Mouse (Mus musculus) E14TG2a.4 (cell line): Measurements from ENCODE around the gene Shc3.

Source experiments
- H3K27me3 ChIP-seq: 2 replicates; pipeline ENCODE4 v1.6.1; 2014; ENCODE audit warnings: low read length, control low read depth; ENCODE audit not compliant: insufficient read depth
- H3K36me3 ChIP-seq: 2 replicates; pipeline ENCODE4 v1.6.1; 2014; ENCODE audit warnings: low read length, control low read depth; ENCODE audit not compliant: insufficient read depth
- H3K4me1 ChIP-seq: replicated peaks from 2 replicates; pipeline ENCODE4 v1.6.1; 2014; ENCODE audit warnings: low read depth, low read length, control low read depth
- H3K4me3 ChIP-seq: replicated peaks from 2 replicates; pipeline ENCODE4 v1.5.1; 2014; ENCODE audit warnings: mild to moderate bottlenecking, low read length
- H3K9me3 ChIP-seq: 2 replicates; pipeline ENCODE4 v1.6.1; 2014; ENCODE audit warnings: low read length, control low read depth
- CTCF ChIP-seq: conservative IDR thresholded peaks from 2 replicates; pipeline ENCODE4 v1.5.1; 2014; ENCODE audit warnings: low read length
- NANOG ChIP-seq: IDR thresholded peaks from 2 replicates; pipeline ENCODE4 v1.6.1; 2014; ENCODE audit warnings: borderline replicate concordance, low read length, mixed read lengths
- POU5F1 ChIP-seq: IDR thresholded peaks from 2 replicates; pipeline ENCODE4 v1.6.1; 2014; ENCODE audit warnings: low read length, borderline replicate concordance

Shc3 gene

DNA sequence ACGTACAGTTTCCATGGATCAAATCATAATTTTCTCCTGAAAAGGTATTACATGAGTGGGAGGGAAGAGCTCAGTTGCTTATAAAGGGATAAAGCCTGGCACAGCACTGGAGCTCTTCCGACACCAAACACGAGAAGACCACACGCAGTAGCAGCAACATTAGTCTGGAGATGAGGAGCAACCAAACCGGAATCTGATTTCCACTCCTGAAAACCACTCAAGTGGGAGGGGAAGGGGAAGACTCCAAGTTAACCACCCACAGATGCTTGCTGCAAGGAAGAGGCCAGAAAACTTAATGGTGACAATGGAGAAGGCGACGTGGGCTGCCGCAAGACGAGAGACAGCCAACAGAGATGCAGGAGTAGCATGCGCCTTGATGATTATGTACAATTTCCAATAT, 45.9 kb downstream of the Shc3 start:
- Histone ChIP-seq H3K36me3 (no peaks in the 10 kb centered on the region), H3K4me1 (0 out of 2 replicates have a peak, but pooled peaks cover under 1% of the 10 kb centered on the region), H3K9me3 (peaks cover 5% of the 10 kb centered on the region)

DNA sequence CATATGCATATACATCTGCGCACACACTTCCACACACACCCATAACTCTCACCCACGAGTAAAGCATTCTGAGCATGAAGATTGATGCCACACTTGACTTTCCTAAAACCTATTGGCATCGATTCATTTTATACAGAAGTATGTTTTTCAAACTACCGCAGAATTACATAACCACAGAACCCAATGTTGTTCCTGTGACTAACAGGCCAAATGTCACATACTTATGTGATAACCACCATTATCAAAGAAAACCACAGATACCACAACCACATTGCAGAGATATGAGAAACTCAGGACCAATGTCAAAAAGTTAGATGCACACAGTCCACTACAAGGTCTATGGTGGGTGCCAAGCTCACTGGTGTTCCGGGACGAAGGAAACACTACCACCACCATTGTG, 50.3 kb downstream of the Shc3 start:
- Histone ChIP-seq H3K36me3 (no peaks in the 10 kb centered on the region), H3K27me3 (no peaks in the 10 kb centered on the region), H3K4me3 (no peak overlapping the region), H3K4me1 (peaks cover 5% of the 10 kb centered on the region; the same call in 1 of the 2 replicates), H3K9me3 (peaks cover 5% of the 10 kb centered on the region)
- TF ChIP-seq NANOG: no peak

More for the DNA sequence above, 45.9 kb downstream of the Shc3 start:
- no peaks in the 10 kb centered on the region for H3K27me3 ChIP-seq
- TF ChIP-seq CTCF: no peak
- TF ChIP-seq POU5F1: no peak
- TF ChIP-seq NANOG: no peak
- no peak overlapping the region for H3K4me3 ChIP-seq

DNA sequence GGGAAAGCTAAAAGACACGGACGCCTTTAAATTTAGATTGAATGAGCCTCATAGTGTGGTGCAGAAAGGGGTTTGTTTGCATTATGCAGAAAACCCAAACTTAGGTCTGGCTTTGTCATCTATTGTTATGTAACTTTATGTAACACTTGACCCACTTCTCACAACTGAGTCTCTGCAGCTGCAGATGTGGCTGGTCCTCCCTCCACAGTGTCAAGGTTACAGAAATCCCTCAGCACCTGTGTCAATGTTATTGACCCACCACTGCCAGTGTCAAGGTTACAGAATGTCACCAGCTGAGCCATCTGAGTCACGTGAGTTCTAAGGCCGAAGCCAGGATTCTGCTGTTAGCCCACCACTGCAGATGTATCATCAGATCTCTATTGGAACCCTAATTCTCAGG, 51.3 kb downstream of the Shc3 start:
- no peak overlapping the region for H3K4me3 ChIP-seq
- H3K4me1 ChIP-seq: peaks cover 5% of the 10 kb centered on the region; the same call in 1 of the 2 replicates
- H3K36me3 ChIP-seq: no peaks in the 10 kb centered on the region
- H3K9me3 ChIP-seq: peaks cover 5% of the 10 kb centered on the region
- no peaks in the 10 kb centered on the region for H3K27me3 ChIP-seq
- TF ChIP-seq POU5F1 (no peak), CTCF (no peak), NANOG (no peak)

DNA sequence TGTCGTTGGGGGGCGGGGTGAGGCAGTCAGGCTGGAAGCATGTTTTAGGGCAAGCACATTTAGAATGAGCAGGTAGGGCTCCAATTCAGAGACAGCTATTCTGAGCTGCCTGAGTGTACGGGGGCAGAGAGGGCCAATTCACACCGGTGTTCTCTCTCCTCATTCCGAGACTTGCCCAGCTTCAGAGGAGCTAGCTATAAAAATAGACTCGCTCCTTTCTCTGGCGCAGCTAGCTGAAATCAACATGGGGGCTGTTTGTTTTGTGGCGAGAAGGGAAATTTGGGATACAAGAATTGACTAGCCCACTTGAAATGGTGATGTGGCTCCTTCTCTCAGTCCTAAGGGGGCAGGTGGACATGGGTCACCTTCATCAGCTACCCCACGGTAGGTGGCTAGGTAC, 60.4 kb downstream of the Shc3 start:
- no peaks in the 10 kb centered on the region for H3K9me3 ChIP-seq
- H3K4me1 ChIP-seq: no peaks in the 10 kb centered on the region
- no peak for TF ChIP-seq CTCF
- no peak for TF ChIP-seq NANOG
- no peak for TF ChIP-seq POU5F1
- no peaks in the 10 kb centered on the region for H3K36me3 ChIP-seq
- no peak overlapping the region for H3K4me3 ChIP-seq
- H3K27me3 ChIP-seq: no peaks in the 10 kb centered on the region

DNA sequence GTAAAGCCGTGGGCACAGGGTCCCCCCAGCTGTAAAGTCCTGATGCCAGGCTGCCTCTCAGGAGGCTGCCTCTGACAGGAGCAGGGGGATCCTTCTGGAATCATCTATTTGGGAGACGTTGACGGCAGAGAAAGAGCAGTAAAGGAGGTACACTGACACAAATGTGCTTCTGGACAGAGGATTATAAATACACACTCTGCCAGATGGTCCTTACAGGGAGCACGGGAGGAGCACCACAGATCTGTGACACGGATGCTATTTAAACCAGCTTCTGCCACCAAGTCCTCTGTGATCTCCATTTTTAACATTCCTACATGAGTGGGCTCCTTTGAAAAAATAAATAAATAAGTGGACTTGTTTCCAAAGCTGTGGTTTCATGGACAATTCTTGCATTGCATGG, 63.5 kb downstream of the Shc3 start:
- H3K9me3 ChIP-seq: peaks cover 14% of the 10 kb centered on the region
- H3K36me3 ChIP-seq: no peaks in the 10 kb centered on the region
- H3K4me3 ChIP-seq: no peak overlapping the region
- no peaks in the 10 kb centered on the region for H3K27me3 ChIP-seq
- TF ChIP-seq POU5F1: no peak
- no peak for TF ChIP-seq NANOG
- no peak for TF ChIP-seq CTCF
- no peaks in the 10 kb centered on the region for H3K4me1 ChIP-seq

DNA sequence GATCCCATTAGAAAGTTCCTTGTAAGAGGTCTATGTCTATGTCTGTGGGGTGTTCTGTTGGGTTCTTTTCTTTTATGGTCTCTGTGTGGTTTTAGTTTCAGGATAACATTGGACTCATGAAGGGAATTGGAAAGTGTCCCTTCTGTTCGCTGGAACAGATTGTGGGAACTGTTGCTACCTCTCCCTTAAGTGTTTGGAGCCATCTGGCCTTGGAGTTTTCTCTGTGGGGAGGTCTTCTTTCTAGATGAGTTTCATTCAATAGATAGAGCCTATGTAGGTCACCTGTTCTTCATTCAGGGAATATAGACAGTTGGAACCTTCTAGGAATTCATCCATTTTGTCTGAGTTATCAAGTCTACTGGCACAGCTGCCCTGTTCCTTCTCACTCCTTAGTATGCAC, 69.5 kb downstream of the Shc3 start:
- no peaks in the 10 kb centered on the region for H3K27me3 ChIP-seq
- H3K4me1 ChIP-seq: no peaks in the 10 kb centered on the region
- TF ChIP-seq POU5F1 (no peak), NANOG (no peak), CTCF (no peak)
- no peak overlapping the region for H3K4me3 ChIP-seq
- H3K9me3 ChIP-seq: peaks cover 14% of the 10 kb centered on the region
- no peaks in the 10 kb centered on the region for H3K36me3 ChIP-seq

DNA sequence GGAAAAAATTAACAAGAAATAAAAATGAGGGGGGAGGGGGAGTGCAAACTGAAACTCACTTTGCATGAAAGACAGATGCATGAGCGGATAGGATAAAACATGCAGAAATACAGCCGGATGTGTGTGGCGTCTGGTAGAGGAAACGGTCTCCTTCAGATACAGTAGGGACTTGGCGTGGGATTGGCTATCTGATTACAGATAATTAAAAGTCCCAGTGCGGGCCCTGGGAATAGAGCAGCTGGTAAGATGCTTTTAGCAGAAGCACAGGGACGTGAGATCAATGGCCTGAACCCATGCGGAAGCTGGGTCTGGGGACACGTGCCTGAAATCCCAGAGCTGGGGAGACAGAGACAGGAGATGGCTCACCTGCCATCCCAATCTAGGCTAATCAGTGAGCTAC, 75.5 kb downstream of the Shc3 start:
- H3K36me3 ChIP-seq: no peaks in the 10 kb centered on the region
- peaks cover 20% of the 10 kb centered on the region for H3K4me1 ChIP-seq
- H3K27me3 ChIP-seq: no peaks in the 10 kb centered on the region
- TF ChIP-seq POU5F1 (no peak), NANOG (no peak)
- H3K4me3 ChIP-seq: no peak overlapping the region
- H3K9me3 ChIP-seq: no peaks in the 10 kb centered on the region

DNA sequence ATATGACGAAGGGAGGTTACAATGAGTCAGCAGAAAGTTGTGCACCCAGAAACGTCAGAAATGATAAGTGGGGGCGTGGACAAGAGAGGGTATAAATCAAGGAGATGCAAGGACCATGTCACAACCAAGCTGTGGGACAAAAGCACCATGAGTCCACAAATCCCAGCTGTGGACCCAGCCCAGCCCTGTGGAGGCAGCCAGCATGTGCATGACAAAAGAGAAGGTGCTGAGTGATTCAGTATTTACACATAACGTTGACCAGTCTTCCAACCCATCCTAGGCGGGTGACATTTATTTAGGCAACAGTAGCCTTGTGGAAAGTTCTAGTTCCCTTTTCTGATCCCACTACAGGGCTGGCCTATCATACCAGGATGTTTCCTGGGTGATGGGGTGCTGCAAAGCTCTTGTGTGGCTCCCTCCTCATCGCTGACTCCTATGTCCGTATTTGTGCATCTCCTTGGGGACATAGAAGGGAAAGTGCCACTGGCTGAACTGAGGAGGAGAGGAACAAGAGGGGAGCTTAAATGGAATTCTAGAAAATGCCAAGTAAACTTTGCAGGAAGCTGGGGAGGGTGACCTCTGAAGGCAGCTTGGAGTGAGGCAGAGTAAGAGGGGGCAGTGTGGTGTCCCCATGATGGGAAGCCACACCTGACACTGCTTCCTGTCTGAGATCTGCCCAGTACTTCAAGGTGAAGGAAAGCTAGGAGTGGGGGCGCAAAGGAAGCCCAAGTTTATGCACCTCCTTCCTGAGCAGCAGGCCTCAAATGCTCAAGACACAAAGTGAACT, 77.4 kb downstream of the Shc3 start:
- TF ChIP-seq NANOG: no peak
- peak; percentile 67; the same call in 1 of the 2 replicates for TF ChIP-seq POU5F1
- peaks cover 20% of the 10 kb centered on the region for H3K4me1 ChIP-seq

DNA sequence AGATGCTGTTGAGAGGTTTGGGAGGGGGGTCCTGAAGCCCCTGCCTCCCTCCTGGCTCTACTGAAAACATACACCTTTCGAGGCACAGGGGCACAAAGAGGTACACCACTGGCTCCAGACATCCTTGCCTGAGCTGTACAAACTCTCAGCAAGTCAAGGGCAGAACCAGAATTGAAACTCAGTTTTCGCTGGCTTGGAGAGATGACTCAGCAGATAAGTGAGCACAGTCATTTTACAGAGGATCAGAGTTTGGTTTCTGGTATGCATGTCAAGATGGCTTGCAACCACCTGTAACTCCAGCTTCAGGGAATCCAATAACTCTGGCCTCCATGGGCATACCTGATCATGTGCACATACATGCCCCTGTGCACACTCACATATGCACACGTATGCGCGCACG, 79.0 kb downstream of the Shc3 start:
- H3K9me3 ChIP-seq: no peaks in the 10 kb centered on the region
- peaks cover 20% of the 10 kb centered on the region for H3K4me1 ChIP-seq
- no peaks in the 10 kb centered on the region for H3K36me3 ChIP-seq
- no peaks in the 10 kb centered on the region for H3K27me3 ChIP-seq
- no peak overlapping the region for H3K4me3 ChIP-seq
- TF ChIP-seq POU5F1: no peak
- TF ChIP-seq NANOG: no peak
- TF ChIP-seq CTCF: no peak

More for the DNA sequence above, 77.4 kb downstream of the Shc3 start:
- Histone ChIP-seq H3K27me3 (no peaks in the 10 kb centered on the region), H3K9me3 (no peaks in the 10 kb centered on the region), H3K4me3 (no peak overlapping the region), H3K36me3 (no peaks in the 10 kb centered on the region)
